Mouse (Mus musculus) urinary bladder, adult 2 months (tissue): ENCODE data around the gene Iah1. TPM values are rescaled to one million over a fixed set of nuclear protein-coding genes. Genes with fewer than 3 reads are reported as not detected.

ENCODE experiments used
- DNase-seq: peaks from one replicate; pipeline ENCODE4 v3.0.0; 2022; ENCODE audit warnings: low spot score
- polyA plus RNA-seq: library from polyadenylated mRNA; depleted of rRNA; stranded (reverse); fragments of >200 nt; gene quantifications from 2 replicates; pipeline ENCODE4 v1.2.3, GENCODE M21; 2012; rRNA removed

The Iah1 gene
- 106 and 150 TPM in 2 replicates for polyA plus RNA-seq

DNA sequence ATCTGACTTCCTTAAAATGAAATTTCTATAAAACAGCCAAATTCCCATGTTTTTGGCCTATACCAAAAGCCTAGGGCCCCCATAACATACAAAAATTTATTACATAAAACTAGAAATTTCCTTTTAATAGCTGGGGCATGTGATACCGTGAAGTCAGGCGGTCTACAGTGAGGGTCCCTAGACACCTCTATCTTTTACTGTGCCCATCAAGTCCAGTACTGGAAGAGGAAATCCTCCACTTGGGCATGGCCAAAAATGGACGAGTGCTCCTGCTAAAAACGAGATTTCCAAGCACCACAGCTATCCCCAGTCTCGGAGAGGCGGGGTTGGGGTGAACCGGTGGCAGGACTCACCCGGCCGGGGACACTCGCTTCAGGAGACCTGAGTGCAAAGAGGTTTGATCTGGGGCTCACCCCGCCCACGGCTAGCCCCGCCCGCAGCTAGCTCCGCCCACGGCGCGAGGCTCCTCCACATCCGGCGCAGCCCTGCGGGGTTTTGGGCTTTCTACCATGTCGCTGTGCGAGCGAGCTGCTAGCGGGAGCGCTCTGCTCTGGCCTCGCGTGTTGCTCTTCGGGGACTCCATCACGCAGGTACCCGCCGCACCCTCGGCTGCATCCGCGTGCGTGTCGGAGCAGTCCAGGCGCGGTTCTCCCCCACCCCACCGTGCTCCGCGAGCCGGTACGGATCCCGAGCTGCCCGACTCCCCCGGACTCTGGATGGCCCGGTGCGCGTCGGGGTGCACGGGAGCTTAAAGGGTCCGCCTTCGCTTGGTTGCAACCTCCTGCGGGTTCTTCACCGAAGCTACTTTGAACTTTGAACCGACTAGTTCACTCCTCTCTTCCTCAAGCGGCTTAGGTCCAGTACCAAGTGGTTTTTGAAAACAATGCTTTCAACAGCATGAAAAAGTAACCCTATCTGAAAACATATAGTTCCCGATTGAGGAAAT is at the start of gene Iah1:
TSS of gene Iah1 (plus strand) at position 467 of the 946 bp plus-strand sequence.
- DNase-seq: peak; percentile 79

DNA sequence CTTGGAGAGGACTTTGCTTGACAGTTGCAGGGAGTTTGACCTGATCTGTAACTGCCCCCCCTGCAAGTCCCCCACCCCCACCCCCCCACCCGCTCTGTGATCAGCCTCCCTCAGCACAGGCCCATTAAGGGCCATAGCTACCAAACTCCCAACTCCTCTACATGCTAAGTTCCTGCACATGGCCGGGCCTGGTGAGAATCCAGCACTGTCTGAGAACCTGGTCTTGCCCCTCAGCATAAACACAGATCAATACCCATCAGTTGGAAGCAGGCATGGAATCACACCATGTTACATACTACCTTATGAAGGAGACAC is 49.4 kb upstream of the Iah1 start:
- no peak for DNase-seq

DNA sequence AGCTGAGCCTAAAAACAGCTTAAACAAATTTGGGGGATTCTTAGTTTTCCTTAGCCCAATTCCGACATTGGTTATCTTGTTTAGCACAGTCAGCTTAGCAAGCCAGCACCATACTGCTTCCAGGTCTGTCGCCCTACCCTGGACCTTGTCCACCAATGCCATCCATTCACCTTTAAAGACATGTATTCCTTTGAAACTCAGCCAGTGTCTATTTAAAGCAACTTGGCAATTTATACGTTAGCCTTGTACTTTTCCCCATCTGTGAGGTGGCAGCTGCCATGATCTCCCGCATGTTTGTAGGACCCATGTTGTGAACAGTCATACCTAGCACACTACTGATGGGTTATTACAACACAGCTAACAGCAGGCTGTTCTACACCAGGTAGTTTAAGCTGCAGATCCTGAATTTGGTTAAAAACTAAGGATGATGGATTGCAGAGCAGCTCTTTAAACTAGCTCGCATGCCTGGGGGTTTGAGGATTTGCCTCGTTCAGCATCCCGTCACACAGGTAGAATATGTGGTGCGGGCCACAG is 48.0 kb upstream of the Iah1 start:
- no peak for DNase-seq

DNA sequence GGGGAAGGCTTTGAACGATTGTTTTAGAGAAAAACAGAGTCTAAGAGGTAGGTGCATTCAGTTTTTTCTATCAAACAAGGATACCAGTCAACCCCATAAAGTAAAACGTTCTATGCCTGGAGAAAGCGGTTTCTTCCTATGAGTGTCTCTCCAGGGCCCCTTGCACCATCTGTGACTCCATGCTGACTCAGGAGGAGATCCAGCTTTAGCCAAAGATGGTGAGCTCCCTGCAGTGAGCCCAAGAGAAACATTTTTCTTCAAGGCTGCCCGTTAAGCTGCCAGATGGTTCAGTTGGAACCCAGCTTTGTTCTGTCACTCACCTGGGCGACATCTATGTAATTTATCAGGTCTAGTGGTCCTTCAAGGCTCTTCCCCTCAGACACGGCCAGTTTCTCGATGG is 41.7 kb upstream of the Iah1 start:
- DNase-seq: no peak

DNA sequence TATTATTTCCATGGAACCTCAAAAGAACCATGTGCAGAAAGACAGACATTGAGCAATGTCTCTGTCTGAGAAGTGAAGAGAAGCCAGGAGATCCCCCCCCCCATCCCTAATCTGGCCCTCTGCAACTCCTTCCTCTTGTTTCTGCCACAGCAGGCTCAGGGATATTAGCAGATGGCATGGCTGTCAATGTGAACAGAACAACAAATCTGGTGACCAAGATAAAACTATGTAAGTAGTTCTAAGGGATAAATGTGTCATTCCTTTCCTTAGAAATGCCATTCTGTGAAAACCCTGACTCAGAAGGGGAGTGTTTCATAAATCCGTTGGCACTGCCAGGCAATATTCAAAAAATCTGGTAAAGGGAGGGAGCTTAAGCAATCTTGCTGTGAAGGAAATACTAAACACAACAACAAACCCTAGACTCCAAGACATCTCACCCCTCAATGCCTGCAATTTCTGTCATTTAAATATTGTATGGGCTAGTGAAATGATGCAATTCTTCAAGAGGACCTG is 38.8 kb upstream of the Iah1 start:
- DNase-seq: no peak

DNA sequence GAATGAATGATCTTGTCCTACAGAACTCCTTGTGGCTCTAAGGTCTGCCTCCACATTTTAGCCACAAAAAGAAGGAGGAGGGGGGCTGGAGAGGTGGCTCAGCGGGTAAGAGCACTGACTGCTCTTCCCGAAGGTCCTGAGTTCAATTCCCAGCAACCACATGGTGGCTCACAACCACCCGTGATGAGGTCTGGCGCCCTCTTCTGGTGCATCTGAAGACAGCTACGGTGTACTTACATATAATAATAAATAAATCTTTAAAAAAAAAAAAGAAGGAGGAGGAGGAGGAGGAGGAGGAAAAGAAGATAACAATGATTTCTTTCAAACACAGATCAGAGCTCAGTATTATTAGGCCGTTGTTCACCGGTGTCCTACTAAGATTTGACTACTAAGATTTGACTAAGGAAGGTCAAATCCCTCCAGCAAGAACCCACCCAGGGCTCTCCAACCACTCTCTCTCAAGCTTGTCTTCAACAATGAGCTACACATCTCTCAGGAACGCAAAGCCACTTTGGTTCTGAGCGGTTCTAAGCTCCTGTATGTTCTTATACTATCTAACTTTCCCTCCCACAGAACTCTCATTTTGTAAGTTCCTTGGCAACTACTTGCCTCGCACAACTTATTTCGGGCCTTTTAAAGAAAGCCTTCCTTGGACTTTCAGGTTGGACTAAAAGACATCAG is 31.3 kb upstream of the Iah1 start, which contains the start of gene Cpsf3:
TSS of gene Cpsf3 (plus strand) at position 631 of the 681 bp plus-strand sequence.
- DNase-seq: no peak

DNA sequence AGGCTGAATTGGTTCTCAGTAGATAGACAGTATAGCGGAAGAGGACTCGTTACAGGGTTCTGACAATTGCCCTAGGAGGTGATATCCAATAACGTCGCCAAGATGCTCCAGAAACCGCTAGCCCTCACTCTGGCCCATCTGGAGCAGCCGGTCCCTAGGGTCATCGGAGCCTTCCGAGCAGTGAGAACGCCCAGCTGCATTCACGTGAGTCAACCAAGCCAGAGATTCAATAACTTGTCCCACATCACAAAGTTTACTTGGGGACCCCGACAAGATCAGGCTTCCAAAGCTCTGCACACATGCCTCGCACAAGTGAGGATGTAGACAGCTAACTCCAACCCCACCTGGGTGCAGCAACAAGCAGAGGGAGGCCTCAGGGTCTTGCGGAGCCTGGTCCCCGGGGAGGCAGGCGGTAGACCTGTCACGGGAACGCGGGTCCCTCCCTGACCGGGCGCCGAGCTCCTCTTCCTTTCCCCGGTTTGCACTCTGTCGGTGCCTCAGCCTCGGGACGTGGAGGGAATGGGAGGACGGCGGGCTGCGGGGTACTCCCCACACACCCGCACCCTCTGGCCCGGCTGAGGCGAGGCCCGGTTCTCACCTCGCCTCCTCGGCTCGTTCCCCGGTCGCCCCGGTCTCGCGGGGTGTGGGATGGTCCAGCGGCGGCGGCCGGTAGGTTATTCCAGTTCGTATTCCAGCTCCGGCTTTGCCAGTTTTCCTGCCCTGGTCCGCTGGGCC is 30.5 kb upstream of the Iah1 start:
- DNase-seq: peak; percentile 93

DNA sequence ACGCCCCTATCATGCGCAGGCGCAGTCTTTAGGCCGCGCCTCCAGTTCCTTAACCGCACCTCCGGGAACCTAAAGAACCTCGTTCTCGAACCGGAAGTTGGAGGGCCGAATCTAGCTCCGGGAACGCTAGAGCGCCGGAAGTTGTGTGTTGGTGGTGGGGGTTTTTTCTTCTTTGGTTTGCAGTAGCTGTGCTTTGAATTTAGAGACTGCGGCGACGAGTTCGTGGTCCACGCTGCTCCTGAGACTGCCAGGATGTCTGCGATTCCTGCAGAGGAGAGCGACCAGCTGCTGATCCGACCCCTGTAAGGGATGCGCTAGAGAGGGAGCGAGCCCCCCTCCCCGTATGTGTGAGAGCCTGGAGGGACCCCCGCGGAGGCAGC is 30.0 kb upstream of the Iah1 start, which contains the start of gene Itgb1bp1:
TSS of gene Itgb1bp1 (minus strand) at position 42 of the 380 bp plus-strand sequence.
- DNase-seq: no peak

DNA sequence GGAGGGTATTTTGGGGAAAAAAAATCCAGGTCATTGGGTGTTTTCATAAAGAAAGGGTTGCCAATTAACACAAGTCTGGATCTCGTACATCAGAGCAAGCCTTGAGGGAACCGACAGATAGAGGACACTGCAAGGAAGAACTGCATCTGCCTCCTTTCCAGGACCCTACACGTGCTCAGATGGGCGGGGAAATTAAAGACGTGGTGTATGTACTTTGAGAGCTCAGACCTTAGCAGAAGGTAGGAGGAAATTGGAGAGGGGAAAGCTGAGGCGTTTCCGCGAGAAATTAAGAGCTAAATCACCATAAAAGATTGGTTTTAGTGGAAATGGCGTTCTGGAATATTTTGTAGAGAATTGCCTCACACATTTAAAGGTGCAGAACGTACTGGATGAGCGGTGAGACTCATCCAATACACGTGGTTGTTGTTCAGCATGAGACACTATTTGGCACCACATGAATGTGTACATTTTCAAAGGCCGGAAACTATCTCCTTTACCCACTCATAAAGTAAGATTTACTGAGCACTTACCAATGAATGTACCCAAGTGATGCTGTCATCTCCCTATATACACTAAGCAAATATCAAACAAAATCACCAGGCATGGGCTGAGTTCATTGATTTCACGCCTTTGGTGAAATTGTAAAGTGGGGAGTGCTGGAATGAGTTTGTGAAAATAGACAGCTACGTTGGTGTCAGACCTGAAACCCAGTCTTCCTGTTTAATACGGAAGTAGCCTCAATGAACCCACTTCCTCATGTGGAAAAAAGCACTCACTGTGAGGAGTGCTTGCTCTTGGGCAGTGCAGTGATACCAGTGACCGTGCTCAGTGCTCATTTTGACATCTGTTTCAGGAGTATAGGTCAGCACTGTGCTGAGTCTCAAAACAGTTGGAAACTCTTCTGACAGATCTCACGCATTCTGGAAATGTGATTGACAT is 29.2 kb upstream of the Iah1 start:
- no peak for DNase-seq

DNA sequence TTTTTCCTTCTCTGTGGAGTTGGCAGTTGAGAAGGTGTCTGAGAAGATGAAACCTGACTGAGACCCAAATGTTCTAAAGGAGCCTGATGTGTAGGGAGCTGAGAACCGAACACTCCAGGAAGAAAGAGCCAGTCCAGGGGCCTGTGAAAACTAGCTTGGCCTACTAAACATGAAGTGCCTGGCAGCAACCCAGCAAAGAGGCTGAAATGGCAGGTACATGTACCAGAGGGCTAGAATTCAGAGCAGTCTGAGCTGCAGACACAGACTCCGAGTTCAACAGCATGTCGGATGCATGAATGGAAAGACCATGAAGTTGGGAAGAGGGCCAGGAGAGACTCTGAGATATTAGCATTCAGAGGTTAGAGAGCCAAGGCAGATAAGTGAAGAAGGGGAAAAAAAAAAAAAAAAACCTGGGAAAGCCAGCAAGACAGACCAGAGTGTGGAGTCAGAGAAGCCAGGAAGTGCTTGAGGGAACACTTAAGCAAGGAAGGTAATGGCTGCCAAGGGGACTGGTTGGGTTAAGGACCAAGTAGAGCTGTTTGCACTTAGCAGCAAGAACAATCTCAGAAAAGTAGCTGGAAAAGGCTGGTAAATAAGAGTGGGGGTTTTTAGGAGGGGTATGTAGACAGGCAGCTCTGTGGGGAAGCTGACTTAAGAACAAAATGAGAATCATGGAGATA is 27.3 kb upstream of the Iah1 start:
- DNase-seq: no peak

DNA sequence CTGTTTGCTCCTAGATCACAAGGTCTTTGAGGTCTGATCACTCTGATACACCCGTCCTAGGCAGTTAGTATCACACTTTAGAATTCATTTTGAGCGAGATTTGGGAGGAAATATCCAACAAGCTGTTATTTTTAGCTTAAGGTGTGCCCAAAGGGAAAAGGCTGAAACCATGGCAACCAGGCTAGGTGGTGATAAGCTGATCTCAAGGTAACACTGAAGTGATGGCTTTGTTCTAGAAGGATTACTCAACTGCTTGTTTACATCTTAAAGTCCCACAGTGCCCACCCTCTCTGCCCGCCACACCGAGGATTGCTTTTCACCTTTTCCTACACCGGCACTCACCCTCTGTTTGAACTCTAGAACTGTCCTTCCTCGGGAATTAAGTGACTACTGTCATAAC is 26.5 kb upstream of the Iah1 start:
- no peak for DNase-seq

DNA sequence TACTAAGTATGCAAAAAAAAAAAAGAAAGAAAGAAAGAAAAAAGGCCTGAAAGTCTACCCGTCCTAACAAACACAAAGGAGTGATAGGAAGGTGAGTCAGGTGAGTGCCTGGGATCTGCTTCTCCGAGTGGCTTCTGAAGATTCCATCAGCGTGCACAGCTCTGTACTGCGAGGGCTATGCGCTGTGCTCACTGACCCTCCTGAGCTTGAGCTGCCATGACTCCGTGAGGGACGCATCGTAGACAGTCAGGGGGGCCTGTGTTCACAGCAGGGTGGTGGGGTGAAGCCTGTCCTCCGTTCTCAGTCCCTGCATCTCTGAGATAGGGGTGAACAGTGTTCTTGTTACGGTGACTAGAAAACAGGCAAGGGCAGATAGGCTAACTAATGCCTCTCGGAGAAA is 17.3 kb upstream of the Iah1 start:
- no peak for DNase-seq

DNA sequence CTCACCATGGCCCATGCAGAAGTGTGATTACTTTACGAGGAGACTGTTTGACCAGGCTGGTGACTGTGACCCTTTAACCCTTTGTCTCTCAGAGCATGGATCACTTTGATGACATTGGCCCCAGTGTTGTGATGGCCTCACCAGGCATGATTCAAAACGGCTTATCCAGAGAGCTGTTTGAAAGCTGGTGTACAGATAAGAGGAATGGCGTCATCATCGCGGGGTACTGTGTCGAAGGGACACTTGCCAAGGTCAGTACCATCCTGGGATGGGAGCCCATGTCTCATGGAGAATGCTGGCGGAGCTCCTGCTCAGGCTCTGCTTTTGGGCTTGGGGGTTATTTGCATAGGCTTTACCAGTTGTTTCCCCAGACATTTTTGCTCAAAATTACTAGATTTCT is 14.9 kb upstream of the Iah1 start:
- DNase-seq: no peak

DNA sequence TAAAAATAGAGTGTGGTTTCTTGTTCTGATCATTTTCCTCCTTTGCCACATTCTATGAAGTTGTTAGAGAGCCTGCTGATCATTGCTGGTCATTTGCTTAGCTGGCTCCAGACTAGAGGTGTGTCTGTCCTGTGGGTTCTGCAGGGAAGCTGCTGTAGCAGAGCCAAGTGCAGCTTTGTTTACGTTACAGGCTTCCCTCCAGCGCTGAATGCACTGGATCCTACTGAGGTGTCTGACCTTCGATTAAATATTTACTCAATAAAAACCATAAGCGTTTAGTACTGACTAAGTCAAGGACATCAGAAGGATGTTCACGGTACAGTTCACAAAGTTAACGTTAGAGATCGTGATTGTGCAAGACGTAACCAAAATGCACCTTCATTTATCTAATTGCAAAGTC is 14.3 kb upstream of the Iah1 start:
- DNase-seq: no peak

DNA sequence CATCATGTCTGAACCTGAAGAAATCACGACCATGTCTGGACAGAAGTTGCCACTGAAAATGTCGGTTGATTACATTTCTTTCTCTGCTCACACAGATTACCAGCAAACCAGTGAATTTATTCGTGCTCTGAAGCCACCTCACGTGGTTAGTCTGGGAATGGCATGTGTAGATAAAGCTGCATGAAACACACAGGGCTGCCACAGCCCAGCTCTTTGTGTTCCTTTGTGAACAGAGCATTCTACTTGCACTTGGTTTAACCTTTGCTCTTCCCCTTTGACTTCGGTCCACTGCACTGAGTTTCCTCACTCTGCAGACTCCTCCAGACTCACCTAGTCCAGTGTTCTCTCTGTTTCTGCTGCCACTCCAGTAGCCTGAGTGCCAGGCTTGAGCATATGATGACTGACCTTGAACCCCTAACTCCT is 13.8 kb upstream of the Iah1 start:
- no peak for DNase-seq

DNA sequence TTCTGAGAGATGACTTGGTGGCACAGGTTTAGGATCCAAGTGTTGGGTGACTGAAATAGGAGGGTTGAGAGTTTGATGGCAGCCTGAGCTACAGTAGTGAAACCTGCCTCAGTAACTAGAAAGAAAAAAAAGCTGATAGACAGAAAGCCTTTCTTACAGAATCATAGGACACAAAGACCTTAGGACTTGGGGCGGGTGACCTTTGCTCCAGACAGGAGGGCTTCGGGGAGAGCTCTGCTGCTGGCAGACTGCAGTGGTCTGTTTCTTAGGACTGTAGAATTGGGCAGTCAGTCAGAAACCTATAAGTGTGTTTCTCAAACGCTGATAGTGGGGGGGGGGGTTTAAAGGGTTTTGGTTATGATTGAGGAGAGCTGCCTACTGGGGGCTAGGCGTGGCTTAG is 10.4 kb upstream of the Iah1 start:
- DNase-seq: no peak

DNA sequence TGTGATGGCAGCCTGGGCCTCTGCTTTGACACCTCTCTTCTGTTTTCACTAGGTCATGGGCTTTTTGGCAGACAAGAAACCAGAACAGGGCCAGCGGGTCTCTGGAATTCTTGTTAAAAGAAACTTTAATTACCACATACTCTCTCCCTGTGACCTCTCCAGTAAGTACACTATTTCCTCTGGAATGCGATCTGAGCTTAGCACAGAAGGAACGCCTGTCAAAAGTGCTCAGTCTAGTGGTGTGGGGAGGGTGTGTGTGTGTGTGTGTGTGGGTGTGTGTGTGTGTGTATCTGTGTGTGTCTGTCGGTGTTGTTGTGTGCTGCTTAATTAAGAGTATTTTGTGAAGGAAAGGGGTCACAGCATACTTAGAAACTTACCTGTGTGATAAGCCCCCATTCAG is 9.5 kb upstream of the Iah1 start:
- DNase-seq: no peak

DNA sequence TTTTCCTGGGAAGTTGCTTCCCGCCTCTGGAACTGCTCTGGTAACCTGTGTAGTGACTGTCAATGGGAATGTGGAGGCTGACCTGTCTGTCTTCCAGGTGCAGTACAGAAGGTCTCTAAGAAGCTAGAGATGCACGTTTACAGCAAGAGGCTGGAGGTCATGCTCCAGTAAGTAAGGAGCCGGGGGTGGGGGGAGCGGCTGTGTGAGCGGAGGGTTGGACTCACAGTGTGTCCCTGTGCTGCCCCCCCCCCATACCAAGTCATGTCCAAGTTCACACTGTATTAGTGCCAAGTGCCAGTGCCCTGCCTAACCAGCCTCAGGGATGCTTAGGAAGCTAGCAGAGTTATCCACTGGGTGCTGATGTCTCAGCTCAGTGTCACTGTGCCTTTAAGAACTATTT is 4.0 kb upstream of the Iah1 start:
- no peak for DNase-seq

DNA sequence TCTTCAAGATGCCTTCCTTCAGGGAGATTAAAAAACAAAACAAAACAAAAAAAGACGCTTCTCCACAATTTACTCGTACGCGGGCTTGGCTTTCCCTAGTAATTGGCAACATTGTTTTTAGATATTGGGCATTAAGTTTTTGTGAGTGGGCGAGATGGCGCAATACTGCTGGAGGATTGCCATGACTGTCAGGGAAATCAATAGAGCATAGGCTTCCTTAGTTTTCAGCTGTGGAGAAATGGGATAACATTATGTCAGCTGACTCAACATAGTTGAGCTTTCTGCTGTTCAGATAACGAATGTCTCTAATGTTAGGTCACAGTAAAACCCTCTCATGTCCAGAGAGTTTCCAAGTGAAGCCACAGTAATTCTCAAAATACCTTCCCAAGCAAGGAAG is 678 bp downstream of the Iah1 start:
- no peak for DNase-seq
